Mouse (Mus musculus) thymus, postnatal 4 days (tissue): ENCODE results near the gene Gm3417.
"Not testable (repeated sequence)": the region's sequence is repeated elsewhere in the genome, so short reads cannot be mapped to it uniquely, and the experiment has no call there.

Experiments
- DNase-seq: peaks from one replicate; pipeline ENCODE4 v3.0.0; 2021

Gm3417 gene

DNA sequence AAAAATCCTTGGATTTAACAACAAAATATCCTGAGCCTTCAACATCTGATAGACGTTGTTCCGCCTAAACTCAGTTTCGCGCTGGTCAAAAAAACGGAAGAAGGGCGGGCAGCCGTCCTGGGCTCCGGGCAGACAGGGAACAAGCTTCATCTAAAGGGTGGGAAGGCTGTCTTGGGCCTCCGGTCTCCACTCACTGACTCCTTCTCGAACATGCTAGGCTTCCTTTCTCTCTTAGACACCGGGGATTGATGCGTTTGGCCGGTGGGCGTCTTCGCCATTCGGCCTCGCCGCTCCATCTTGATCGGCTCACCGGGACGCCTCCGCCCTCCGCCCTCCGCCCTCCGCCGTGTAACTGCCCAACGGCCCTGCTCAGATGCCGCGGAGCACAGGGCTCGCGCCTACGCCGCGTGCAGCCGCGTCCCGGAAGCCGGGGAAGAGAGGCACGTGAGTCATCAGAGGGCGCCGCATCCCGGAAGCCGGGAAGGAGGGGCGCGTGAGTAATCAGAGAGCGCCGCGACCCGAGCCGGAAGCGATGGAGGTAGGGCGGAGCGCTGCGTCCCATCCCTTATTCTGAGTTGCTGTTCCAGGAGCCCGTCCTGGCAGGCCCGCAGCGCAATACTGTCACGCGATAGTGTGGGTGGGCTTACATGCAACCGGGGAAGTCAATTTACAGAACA, at the start of gene Gm3417, which contains the start of gene 9030025P20Rik:
Gene Gm3417 (minus strand): TSS at position 429 of the 677 bp plus-strand sequence.
Gene 9030025P20Rik (plus strand): TSS at position 107 of the 677 bp plus-strand sequence.
- DNase-seq = not testable (repeated sequence)

GRCm38 (mm10) chr17:15025513-15025912, 46.9 kb upstream of the Gm3417 start:
- DNase-seq = not testable (repeated sequence)

DNA sequence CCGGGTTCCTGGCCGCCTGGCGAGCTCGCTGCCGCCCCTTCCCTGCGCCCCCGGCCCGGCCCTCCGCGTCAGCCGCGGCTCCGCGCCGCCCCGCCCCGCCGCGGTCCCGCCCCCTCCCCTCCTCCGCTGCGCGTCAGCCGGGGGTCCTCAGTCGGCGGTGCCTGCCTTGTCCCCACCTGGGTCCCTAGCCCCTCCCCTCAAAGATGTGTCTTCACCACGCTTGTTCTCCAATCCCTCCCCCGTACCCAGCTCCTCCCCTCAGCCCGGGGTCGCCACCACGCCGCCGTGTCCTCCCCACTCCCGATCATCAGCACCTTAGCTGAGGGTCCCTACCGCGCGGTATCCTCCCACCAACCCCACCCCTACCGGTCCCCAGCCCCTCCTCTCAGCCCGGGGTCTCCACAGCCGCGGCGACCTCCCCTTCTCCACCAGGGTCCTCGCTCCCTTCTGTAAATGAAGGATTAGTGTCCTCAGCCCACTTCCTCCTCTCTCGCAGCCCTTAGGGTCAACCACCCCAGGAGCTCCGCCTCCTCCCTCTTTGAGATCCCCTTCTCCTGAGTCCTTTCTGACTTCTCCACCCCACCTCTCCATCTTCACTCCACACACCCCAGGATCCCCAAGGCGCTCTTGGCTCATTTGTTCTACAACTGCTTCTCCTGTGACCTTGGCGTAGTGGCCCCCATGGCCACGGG, 46.1 kb upstream of the Gm3417 start:
- not testable (repeated sequence) for DNase-seq

- not testable (repeated sequence) for DNase-seq
These were observed 45.4 kb upstream of the Gm3417 start for GRCm38 (mm10) chr17:15023878-15024492.

GRCm38 (mm10) chr17:15021503-15022220, 43.1 kb upstream of the Gm3417 start:
- DNase-seq = peak; percentile 4

DNA sequence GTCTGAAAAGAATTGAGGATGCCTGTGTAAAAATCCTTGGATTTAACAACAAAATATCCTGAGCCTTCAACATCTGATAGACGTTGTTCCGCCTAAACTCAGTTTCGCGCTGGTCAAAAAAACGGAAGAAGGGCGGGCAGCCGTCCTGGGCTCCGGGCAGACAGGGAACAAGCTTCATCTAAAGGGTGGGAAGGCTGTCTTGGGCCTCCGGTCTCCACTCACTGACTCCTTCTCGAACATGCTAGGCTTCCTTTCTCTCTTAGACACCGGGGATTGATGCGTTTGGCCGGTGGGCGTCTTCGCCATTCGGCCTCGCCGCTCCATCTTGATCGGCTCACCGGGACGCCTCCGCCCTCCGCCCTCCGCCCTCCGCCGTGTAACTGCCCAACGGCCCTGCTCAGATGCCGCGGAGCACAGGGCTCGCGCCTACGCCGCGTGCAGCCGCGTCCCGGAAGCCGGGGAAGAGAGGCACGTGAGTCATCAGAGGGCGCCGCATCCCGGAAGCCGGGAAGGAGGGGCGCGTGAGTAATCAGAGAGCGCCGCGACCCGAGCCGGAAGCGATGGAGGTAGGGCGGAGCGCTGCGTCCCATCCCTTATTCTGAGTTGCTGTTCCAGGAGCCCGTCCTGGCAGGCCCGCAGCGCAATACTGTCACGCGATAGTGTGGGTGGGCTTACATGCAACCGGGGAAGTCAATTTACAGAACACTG, 31.3 kb upstream of the Gm3417 start, which contains the start of gene Gm3435:
Gene Gm3435 (plus strand): TSS at position 471 of the 708 bp plus-strand sequence.
- not testable (repeated sequence) for DNase-seq

GRCm38 (mm10) chr17:15009088-15009487, 30.5 kb upstream of the Gm3417 start:
- not testable (repeated sequence) for DNase-seq

GRCm38 (mm10) chr17:15000047-15000446, 21.5 kb upstream of the Gm3417 start:
- not testable (repeated sequence) for DNase-seq

GRCm38 (mm10) chr17:14994140-14994539, 15.6 kb upstream of the Gm3417 start:
- not testable (repeated sequence) for DNase-seq

GRCm38 (mm10) chr17:14993139-14993832, 14.7 kb upstream of the Gm3417 start:
- DNase-seq = not testable (repeated sequence)

GRCm38 (mm10) chr17:14992522-14993138, 14.0 kb upstream of the Gm3417 start:
- DNase-seq = not testable (repeated sequence)

GRCm38 (mm10) chr17:14990116-14990702, 11.6 kb upstream of the Gm3417 start:
- not testable (repeated sequence) for DNase-seq

DNA sequence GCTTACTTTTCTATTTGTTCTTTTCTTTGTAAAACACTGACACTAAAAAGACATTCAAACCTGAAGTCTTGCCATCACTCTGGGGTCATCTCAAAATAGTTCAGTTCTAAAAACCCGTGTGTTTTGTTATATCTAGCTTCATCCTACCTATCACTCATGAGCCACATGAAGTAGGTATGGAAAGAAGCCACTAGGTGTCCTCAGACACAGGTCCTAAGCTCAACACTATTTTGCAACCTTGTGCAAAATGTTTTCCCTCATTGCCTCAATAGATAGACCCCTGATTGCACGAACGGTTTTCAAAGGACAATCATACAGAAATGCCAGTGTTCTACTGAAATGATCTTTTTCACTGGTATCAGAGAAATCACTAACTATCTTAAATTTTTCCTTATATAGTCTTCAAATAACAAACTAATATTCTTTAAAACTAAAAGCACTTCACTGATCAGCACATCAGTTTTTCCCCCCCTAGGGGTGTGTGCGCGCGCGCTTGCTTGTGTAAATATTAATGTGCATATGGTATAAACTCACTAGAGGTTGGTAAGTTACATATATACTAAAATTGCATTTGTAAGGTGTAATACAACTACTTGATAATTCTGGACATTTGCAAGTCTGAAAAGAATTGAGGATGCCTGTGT, 750 bp downstream of the Gm3417 start:
- DNase-seq = peak; percentile 9

DNA sequence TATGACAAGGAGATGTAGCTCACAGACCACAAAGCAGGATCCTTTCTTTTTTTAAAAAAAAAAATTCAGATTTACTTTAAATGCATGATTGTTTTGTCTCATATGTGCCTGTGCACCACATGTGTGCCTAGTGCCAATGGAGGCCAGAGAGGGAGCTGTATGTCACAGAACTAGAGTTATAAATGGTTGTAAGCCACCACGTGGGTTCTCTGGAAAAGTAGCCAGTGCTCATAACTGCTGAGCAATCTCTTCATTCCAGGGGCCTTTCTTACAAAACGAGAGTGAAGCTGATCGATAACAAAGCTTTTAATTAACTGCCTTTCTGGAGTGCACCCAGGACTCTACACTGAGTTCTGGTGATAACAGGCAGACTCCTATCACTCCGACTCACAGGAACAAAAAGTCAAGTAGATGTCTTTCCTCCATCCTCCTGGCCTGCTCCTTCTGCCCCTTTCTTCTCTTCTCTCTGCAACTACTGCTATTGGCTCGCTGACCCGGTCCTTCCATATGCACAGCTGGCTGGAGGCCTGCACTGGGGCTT, 10.1 kb downstream of the Gm3417 start:
- DNase-seq = not testable (repeated sequence)

DNA sequence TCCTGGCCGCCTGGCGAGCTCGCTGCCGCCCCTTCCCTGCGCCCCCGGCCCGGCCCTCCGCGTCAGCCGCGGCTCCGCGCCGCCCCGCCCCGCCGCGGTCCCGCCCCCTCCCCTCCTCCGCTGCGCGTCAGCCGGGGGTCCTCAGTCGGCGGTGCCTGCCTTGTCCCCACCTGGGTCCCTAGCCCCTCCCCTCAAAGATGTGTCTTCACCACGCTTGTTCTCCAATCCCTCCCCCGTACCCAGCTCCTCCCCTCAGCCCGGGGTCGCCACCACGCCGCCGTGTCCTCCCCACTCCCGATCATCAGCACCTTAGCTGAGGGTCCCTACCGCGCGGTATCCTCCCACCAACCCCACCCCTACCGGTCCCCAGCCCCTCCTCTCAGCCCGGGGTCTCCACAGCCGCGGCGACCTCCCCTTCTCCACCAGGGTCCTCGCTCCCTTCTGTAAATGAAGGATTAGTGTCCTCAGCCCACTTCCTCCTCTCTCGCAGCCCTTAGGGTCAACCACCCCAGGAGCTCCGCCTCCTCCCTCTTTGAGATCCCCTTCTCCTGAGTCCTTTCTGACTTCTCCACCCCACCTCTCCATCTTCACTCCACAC, 16.9 kb downstream of the Gm3417 start:
- not testable (repeated sequence) for DNase-seq

- peak; percentile 65 for DNase-seq
These were observed 17.5 kb downstream of the Gm3417 start, which contains the start of gene Phf10 for GRCm38 (mm10) chr17:14960951-14961556. Gene Phf10, minus strand, starts transcription at chr17:14961273.

DNA sequence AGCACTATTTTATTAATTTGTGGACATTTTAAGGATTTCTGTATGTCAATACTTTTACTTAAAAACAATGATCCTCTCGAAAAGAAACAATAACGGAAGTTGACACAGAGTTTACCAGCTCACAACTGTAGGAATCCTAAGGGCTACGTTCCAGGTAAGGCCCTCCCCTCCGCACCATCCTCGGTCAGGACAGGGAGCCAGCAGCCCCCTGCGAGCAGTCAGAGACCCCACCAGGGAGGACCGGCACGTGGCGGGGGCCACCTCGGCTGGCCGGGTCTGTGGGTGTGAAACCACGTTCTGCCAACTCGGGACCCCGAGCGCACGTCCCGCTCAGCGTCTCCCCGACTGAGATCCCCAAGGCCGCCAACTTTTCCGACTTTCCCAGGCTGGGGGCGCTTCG, 18.1 kb downstream of the Gm3417 start:
- DNase-seq = peak; percentile 60

DNA sequence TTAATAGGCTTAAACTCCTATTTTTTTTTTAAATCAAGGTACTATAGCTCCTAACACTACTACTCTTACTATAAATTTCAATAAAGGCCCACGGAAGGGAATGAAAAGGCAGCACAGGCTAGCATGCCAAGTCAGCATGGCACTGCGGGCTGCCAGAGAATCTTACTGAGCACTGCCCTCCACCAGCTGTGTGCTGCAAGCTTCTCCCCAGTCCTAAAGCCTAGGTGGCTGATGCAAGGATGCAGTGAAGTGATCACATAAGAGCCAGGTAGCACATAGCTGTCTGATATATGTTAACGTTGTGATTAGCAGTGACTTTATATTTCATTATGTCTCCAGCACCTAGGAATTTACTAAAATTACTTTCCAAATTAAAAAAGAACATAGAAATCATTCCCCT, 18.6 kb downstream of the Gm3417 start:
- peak; percentile 40 for DNase-seq
